Mouse (Mus musculus) embryonic fibroblast, embryonic 13.5 days (primary cell): ENCODE measurements around the gene Krt75.

ENCODE experiments used
- CTCF ChIP-seq: IDR thresholded peaks from 2 replicates; pipeline ENCODE4 v1.5.1; 2011; ENCODE audit warnings: mild to moderate bottlenecking, control low read depth, low read length, moderate library complexity, borderline replicate concordance; ENCODE audit not compliant: insufficient read depth
- POLR2A ChIP-seq: IDR thresholded peaks from 2 replicates; pipeline ENCODE4 v1.6.1; 2011; ENCODE audit warnings: low read depth, mild to moderate bottlenecking, control low read depth, low read length, moderate library complexity

DNA sequence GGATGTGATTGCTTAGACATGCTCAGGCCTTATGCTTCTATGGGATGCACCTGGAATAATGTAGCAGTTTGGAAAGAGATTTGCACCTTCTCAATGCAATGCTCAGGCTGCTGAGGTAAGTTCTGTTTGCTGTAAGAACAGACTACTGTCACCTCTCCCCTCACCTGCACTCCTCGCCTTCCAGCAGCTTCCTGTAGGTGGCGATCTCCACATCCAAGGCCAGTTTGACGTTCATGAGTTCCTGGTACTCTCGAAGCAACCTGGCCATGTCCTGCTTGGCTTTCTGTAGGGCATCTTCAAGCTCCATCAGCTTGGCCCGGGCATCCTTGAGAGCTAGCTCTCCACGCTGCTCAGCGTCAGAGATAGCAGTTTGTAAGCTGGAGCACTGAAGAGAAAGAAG, 5.9 kb downstream of the Krt75 start:
- peak; percentile 39; the same call in 1 of the 2 replicates for TF ChIP-seq CTCF
- TF ChIP-seq POLR2A, result no peak
